Mouse (Mus musculus) heart, adult 2 months (tissue): ENCODE results near the gene Rph3al.

ENCODE experiments used
- CTCF ChIP-seq: fragments of 200-600 bp; IDR thresholded peaks from 2 replicates; pipeline ENCODE4 v1.8.1; 2022; ENCODE audit warnings: antibody characterized with exemption, mild to moderate bottlenecking, moderate library complexity
- EP300 ChIP-seq: fragments of 200-500 bp; IDR thresholded peaks from 2 replicates; pipeline ENCODE4 v1.6.1; 2011; ENCODE audit warnings: low read depth, low read length, control low read depth; ENCODE audit not compliant: insufficient read depth
- POLR2A ChIP-seq: fragments of 200-500 bp; IDR thresholded peaks from 2 replicates; pipeline ENCODE4 v1.6.1; 2011; ENCODE audit warnings: mild to moderate bottlenecking, low read depth, low read length, control low read depth; ENCODE audit not compliant: insufficient read depth

DNA sequence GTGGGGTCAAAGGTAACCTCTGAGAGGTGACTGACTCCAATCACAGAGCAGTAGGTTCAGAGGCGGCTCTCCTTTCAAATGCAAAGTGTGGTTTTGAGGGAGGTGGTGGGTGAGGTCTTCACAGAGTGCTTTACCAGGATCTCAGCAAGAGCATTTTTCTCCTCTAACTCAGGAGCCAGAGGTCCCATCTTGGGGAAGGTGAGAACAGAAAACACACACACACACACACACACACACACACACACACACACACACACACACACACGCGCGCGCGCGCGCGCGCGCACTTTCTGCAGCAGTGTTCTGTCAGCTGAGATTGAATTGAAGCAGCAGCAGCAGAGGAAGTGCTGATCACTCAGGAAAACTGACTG lies 102.0 kb downstream of the Rph3al start:
- TF ChIP-seq CTCF, result no peak
- no peak for TF ChIP-seq EP300
- no peak for TF ChIP-seq POLR2A
